Mouse (Mus musculus): ENCODE results near the gene Nav1.

- no peak for TF ChIP-seq CTCF (IDR thresholded peaks at IDR 0.05; ENCODE audit: low read depth)
- TF ChIP-seq EP300 (optimal IDR thresholded peaks at IDR 0.05): no peak
Measured at GRCm38 (mm10) chr1:135600023-135601005, 6.8 kb downstream of the Nav1 start.

All from stomach, postnatal 0 days (tissue).